Mouse (Mus musculus) embryonic facial prominence, embryonic 15.5 days (tissue): ENCODE measurements at regions not wholly inside any gene's neighbourhood (a gene's known extent, or its start where the extent isn't known, plus 50 kb on each side); places are given as distances from the start of the nearest gene placed in this dataset.

Source experiments
- ATAC-seq: fragments of 200-750 bp; cut with Nextera tagmentation; 2 replicates; pipeline ENCODE4 v1.8.0; 2017; ENCODE audit warnings: low read depth, moderate TSS enrichment; ENCODE audit not compliant: insufficient number of reproducible peaks, low FRiP score, low TSS enrichment
- H3K27ac ChIP-seq: fragments of 300-500 bp; sonication (generic); replicated peaks from 2 replicates; pipeline ENCODE4 v1.5.1; 2015; ENCODE audit warnings: mild to moderate bottlenecking, inconsistent platforms
- H3K27me3 ChIP-seq: fragments of 300-500 bp; sonication (generic); 2 replicates; pipeline ENCODE4 v1.6.1; 2015; ENCODE audit warnings: inconsistent platforms
- H3K36me3 ChIP-seq: fragments of 300-500 bp; sonication (generic); 2 replicates; pipeline ENCODE4 v1.6.1; 2015; ENCODE audit warnings: mild to moderate bottlenecking, inconsistent platforms
- H3K4me1 ChIP-seq: fragments of 300-500 bp; sonication (generic); 2 replicates; pipeline ENCODE4 v1.6.1; 2015; ENCODE audit warnings: inconsistent platforms
- H3K4me2 ChIP-seq: fragments of 300-500 bp; sonication (generic); replicated peaks from 2 replicates; pipeline ENCODE4 v1.6.1; 2015; ENCODE audit warnings: mild to moderate bottlenecking, inconsistent platforms
- H3K4me3 ChIP-seq: fragments of 300-500 bp; sonication (generic); replicated peaks from 2 replicates; pipeline ENCODE4 v1.5.1; 2015; ENCODE audit warnings: mild to moderate bottlenecking, inconsistent platforms
- H3K9ac ChIP-seq: fragments of 300-500 bp; sonication (generic); 2 replicates; pipeline ENCODE4 v1.6.1; 2015; ENCODE audit warnings: inconsistent platforms
- H3K9me3 ChIP-seq: fragments of 300-500 bp; sonication (generic); replicated peaks from 2 replicates; pipeline ENCODE4 v1.6.1; 2016; ENCODE audit warnings: inconsistent platforms
- WGBS: fragments of 180-500 bp; shearing (Covaris S2); methylation state at CpG from one replicate; pipeline ENCODE4 v1.1.7; 2015; 5-methylcytosine and 5-hydroxymethylcytosine counted together

GRCm38 (mm10) chr19:32910050-32910462 lies 152.8 kb downstream of the Pten start:
- Histone ChIP-seq H3K9me3 (no peaks in the 10 kb centered on the region), H3K4me1 (no peaks in the 10 kb centered on the region), H3K4me3 (no peak overlapping the region), H3K9ac (no peak overlapping the region), H3K36me3 (no peaks in the 10 kb centered on the region), H3K27ac (no peak overlapping the region), H3K27me3 (no peaks in the 10 kb centered on the region), H3K4me2 (no peak overlapping the region)
- WGBS = 46% methylated on average over 4 of the region's 4 CpGs
- ATAC-seq = no peak

DNA sequence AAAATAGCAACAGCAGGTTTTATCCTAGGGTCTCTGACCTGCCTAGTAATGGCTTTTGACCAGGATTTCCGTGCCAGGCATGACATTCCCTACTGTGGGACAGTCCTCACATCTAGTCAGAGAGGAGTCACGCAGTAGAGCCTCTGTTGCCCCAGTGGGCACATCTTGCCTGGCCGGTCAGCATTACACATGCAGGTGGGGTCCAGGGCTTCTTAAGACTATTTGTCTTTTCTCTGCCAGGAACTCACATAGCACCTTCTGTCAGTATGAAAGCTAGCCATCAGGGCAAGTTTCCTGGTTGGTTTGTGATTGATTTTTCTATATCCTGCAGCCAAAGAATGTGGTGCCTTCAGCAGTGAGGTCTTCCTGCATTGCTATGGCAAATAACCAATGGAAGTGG lies 155.0 kb downstream of the Pten start:
- Histone ChIP-seq H3K9me3 (no peaks in the 10 kb centered on the region), H3K27ac (no peak overlapping the region), H3K36me3 (no peaks in the 10 kb centered on the region), H3K4me3 (no peak overlapping the region), H3K4me1 (no peaks in the 10 kb centered on the region), H3K9ac (no peak overlapping the region), H3K27me3 (no peaks in the 10 kb centered on the region), H3K4me2 (no peak overlapping the region)
- ATAC-seq = no peak
- WGBS = 93% methylated on average over 3 of the region's 3 CpGs

DNA sequence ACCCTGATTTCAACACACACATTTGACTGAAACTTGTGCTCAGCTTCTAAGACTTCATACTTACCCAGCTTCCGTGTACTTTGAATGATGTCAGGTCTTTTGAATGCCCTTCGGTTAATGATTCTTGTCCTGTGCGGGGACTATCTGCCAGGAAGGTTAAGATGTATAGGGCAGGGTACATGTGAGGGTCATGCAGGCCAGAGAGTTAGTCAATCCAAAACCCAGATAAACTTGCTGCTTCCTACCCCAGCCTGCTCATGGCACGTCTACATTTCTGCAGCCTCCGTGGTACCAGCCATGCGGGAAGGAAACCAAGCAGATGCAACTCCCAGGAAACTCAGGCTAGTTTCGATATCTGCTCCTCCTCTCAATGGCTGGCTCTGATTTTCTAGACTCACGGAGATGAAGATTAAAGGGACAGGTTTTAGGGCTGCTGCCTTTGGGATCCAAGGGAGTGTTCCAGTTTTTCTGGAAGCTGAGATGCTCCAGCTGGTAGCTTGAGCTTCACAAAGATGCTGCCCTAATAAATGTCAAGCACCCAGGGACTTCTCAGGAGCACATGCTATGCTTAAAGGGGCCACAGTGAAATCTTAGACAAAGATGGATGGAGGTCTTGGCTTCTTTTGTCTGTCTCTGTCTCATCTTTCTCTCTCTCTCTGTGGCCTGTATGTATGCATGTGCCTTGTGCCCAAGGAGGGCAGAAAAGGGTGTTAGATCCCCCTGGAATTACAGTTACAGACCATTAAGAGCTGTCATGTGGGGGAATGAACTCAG lies 159.4 kb downstream of the Pten start:
- 87% methylated on average over 8 of the region's 8 CpGs for WGBS
- no peak for ATAC-seq
- no peak overlapping the region for H3K4me2 ChIP-seq
- H3K9ac ChIP-seq = no peak overlapping the region
- H3K9me3 ChIP-seq = no peaks in the 10 kb centered on the region
- no peaks in the 10 kb centered on the region for H3K36me3 ChIP-seq
- no peak overlapping the region for H3K27ac ChIP-seq
- no peaks in the 10 kb centered on the region for H3K4me1 ChIP-seq
- H3K27me3 ChIP-seq = no peaks in the 10 kb centered on the region
- H3K4me3 ChIP-seq = no peak overlapping the region

DNA sequence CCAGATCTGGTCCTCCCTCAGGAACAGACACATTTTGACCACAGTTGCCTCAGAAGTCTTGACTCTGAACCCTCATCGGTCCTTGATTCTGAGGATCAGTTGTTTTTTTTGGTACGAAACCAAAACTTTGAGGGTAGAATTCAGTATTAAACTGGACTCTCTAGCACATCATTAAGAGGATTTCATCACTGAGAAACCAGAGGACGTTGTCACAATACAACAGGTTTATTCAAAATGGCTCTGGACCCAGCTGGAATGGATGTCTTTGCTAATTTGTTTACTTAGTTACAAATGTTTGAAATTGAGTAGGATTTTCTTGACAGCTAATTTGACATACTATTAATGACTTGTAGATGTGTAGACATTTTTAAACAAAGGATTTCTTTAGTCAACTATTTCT lies 163.7 kb downstream of the Pten start:
- Histone ChIP-seq H3K36me3 (no peaks in the 10 kb centered on the region), H3K9me3 (no peaks in the 10 kb centered on the region), H3K27me3 (no peaks in the 10 kb centered on the region), H3K4me3 (no peak overlapping the region), H3K4me2 (no peak overlapping the region), H3K9ac (no peak overlapping the region), H3K4me1 (peaks cover 5% of the 10 kb centered on the region; the same call in 1 of the 2 replicates), H3K27ac (no peak overlapping the region)
- WGBS = 77% methylated on average over 3 of the region's 3 CpGs
- no peak for ATAC-seq

GRCm38 (mm10) chr19:32923911-32924310 lies 166.6 kb downstream of the Pten start:
- Histone ChIP-seq H3K27ac (no peak overlapping the region), H3K9me3 (no peaks in the 10 kb centered on the region), H3K27me3 (no peaks in the 10 kb centered on the region), H3K4me3 (no peak overlapping the region), H3K36me3 (no peaks in the 10 kb centered on the region), H3K4me2 (no peak overlapping the region), H3K9ac (no peak overlapping the region), H3K4me1 (peaks cover 8% of the 10 kb centered on the region; the same call in 1 of the 2 replicates)
- ATAC-seq = no peak
- WGBS = 86% methylated on average over 3 of the region's 3 CpGs

- H3K4me2 ChIP-seq = no peak overlapping the region
- no peaks in the 10 kb centered on the region for H3K27me3 ChIP-seq
- 44% methylated on average over 6 of the region's 6 CpGs for WGBS
- H3K9ac ChIP-seq = no peak overlapping the region
- 0 out of 2 replicates have a peak overlapping the region, but pooled peaks have one; percentile 30 for H3K27ac ChIP-seq
- no peak; the same call in 1 of the 2 replicates for ATAC-seq
- H3K4me3 ChIP-seq = no peak overlapping the region
- H3K36me3 ChIP-seq = no peaks in the 10 kb centered on the region
- H3K9me3 ChIP-seq = no peaks in the 10 kb centered on the region
- H3K4me1 ChIP-seq = peaks cover 8% of the 10 kb centered on the region; the same call in 1 of the 2 replicates
Observed at GRCm38 (mm10) chr19:32925628-32926505, 168.6 kb downstream of the Pten start.

- Histone ChIP-seq H3K4me2 (no peak overlapping the region), H3K27ac (no peak overlapping the region), H3K27me3 (no peaks in the 10 kb centered on the region), H3K9ac (no peak overlapping the region), H3K4me3 (no peak overlapping the region), H3K4me1 (peaks cover 8% of the 10 kb centered on the region; the same call in 1 of the 2 replicates), H3K36me3 (no peaks in the 10 kb centered on the region), H3K9me3 (no peaks in the 10 kb centered on the region)
- 69% methylated on average over 4 of the region's 4 CpGs for WGBS
- ATAC-seq = no peak
Observed at GRCm38 (mm10) chr19:32926571-32926970, 169.3 kb downstream of the Pten start.

DNA sequence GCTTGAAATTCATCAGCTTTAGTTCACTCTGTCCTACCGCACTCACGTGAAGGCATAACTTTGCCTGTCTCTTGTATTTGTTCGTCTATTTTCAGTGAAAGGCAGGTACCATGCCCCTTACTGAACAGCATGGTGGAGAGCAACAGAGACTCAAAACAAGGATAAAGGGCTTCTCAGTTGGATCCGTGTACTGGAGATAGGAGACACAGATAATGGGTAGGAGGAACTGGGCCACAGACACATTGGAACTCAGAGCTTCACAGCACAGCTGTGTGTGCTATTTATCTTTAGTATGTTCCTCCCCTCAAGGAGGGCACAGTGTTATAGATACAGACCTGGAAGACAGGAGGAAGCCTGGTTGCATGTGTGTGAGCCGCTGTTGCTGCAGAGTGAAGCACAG lies 176.4 kb downstream of the Pten start:
- H3K4me2 ChIP-seq = no peak overlapping the region
- no peak for ATAC-seq
- no peaks in the 10 kb centered on the region for H3K27me3 ChIP-seq

DNA sequence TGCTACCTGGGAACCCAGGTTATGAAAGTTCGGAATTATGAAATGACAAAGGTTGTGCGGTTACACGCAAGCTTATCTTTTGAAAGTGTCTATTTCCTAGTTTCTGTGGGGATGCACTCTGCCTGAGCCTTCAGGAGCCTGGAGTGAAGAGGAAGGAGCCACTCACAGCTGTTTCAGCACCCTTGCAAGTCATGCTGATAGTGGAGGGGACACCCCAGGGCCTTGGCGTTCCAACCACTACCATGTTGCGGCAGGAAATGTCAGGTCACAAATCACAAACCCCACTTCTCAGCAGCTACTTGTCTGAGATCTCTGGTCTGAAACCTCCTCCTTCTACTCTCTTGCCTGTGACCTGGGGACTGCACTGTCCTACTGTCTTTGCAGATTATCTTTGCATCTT lies 178.3 kb downstream of the Pten start:
- Histone ChIP-seq H3K4me2 (no peak overlapping the region), H3K27me3 (no peaks in the 10 kb centered on the region), H3K4me3 (no peak overlapping the region), H3K9me3 (no peaks in the 10 kb centered on the region), H3K4me1 (no peaks in the 10 kb centered on the region), H3K36me3 (no peaks in the 10 kb centered on the region), H3K9ac (no peak overlapping the region), H3K27ac (no peak overlapping the region)
- ATAC-seq = no peak
- 91% methylated on average over 5 of the region's 5 CpGs for WGBS

More for the DNA sequence above, 176.4 kb downstream of the Pten start:
- no peak overlapping the region for H3K27ac ChIP-seq
- H3K4me3 ChIP-seq = no peak overlapping the region
- no peaks in the 10 kb centered on the region for H3K36me3 ChIP-seq
- no peaks in the 10 kb centered on the region for H3K4me1 ChIP-seq
- no peaks in the 10 kb centered on the region for H3K9me3 ChIP-seq
- 89% methylated on average over 5 of the region's 5 CpGs for WGBS
- no peak overlapping the region for H3K9ac ChIP-seq

DNA sequence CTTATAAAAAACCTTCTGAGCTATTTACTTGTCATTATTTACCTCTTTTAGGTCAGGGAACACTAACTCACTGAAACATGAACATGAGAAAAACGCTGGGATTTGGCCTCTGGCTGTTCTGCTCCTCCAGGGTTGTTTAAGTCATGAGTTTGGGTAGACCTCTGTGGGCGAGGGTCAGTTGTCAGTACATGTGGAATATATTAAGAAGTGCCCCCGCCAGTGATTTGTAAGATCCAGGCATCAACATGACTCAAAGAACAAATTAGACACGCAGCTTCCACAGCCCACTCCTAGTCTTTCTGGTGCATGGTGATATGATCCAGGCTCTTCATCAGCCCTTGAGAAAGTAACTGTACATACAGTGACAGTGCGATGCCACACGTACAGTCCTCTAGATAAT lies 180.3 kb downstream of the Pten start:
- no peak overlapping the region for H3K27ac ChIP-seq
- no peak overlapping the region for H3K4me2 ChIP-seq
- H3K4me1 ChIP-seq = no peaks in the 10 kb centered on the region
- no peak overlapping the region for H3K4me3 ChIP-seq
- ATAC-seq = no peak
- no peaks in the 10 kb centered on the region for H3K36me3 ChIP-seq
- 31% methylated on average over 6 of the region's 6 CpGs for WGBS
- H3K9me3 ChIP-seq = no peaks in the 10 kb centered on the region
- H3K27me3 ChIP-seq = no peaks in the 10 kb centered on the region
- H3K9ac ChIP-seq = no peak overlapping the region

DNA sequence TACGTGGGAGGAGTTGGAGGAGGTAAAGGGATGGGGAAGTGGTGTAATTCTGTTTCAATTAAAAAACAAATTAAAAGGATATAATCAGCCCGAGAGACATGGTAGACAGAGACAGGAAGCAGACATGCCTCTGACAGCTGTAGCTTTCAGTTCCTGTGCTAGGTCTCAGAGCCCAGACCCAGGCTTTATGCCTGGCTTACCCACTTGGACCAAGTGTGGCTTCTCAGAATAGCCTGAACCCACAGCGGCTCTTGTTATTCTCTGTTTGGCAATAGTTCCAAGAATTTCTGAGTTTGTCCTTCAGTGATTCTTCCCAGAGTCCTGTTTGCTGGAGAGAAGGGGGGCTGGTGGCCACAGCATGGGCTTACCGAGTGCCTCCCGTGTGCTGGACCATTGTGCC lies 182.4 kb downstream of the Pten start:
- Histone ChIP-seq H3K4me3 (no peak overlapping the region), H3K27ac (no peak overlapping the region), H3K4me1 (no peaks in the 10 kb centered on the region), H3K4me2 (no peak overlapping the region), H3K36me3 (no peaks in the 10 kb centered on the region), H3K9me3 (no peaks in the 10 kb centered on the region), H3K27me3 (no peaks in the 10 kb centered on the region), H3K9ac (no peak overlapping the region)
- 77% methylated on average over 5 of the region's 5 CpGs for WGBS
- ATAC-seq = no peak
